Mouse (Mus musculus) megakaryocyte, embryonic 14.5 days (primary cell): ENCODE data around the gene Scube1.

ENCODE experiments used
- FLI1 ChIP-seq: IDR thresholded peaks from 2 replicates; pipeline ENCODE4 v1.6.1; 2012; ENCODE audit warnings: low read length, inconsistent platforms, mixed read lengths
- GATA1 ChIP-seq: IDR thresholded peaks from 3 replicates; pipeline ENCODE4 v1.6.1; 2012; ENCODE audit warnings: mixed read lengths, low read length, inconsistent platforms, borderline replicate concordance

- TF ChIP-seq GATA1 (no peak), FLI1 (no peak)
Measured at GRCm38 (mm10) chr15:83583419-83584156, 141.2 kb downstream of the Scube1 start.
